Mouse (Mus musculus): ENCODE measurements around the gene Casp3.
A peak's percentile ranks its signal among the peaks of the same experiment; 100 is the strongest.

The Casp3 gene

GRCm38 (mm10) chr8:46611557-46611956 is 5.5 kb upstream of the Casp3 start:
- no peak for DNase-seq

GRCm38 (mm10) chr8:46612913-46613312 is 4.2 kb upstream of the Casp3 start:
- no peak for DNase-seq

DNA sequence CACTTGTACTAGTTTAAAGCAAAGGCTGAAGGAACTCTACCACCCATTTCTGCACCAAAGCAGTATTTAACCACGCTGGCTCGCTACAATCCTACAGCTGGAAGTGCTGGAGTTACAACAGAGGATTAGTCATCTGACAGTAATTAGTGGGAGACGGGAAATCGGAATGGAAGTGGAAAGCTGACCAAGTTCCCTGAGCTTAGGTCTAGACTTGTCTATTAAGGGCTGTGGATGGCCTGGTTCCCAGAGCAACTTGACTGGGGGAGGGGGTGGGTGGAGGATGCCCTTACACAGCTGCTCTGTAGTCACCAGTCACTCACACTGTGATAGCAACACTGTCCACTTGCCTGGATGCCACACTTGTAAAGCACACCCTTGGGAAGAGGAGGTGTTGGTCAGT is 3.7 kb upstream of the Casp3 start:
- no peak for DNase-seq

- DNase-seq = no peak
These were observed 1.2 kb upstream of the Casp3 start for GRCm38 (mm10) chr8:46615936-46616335.

- peak; percentile 23 for DNase-seq
These were observed 864 bp downstream of the Casp3 start for GRCm38 (mm10) chr8:46617690-46618620.

DNA sequence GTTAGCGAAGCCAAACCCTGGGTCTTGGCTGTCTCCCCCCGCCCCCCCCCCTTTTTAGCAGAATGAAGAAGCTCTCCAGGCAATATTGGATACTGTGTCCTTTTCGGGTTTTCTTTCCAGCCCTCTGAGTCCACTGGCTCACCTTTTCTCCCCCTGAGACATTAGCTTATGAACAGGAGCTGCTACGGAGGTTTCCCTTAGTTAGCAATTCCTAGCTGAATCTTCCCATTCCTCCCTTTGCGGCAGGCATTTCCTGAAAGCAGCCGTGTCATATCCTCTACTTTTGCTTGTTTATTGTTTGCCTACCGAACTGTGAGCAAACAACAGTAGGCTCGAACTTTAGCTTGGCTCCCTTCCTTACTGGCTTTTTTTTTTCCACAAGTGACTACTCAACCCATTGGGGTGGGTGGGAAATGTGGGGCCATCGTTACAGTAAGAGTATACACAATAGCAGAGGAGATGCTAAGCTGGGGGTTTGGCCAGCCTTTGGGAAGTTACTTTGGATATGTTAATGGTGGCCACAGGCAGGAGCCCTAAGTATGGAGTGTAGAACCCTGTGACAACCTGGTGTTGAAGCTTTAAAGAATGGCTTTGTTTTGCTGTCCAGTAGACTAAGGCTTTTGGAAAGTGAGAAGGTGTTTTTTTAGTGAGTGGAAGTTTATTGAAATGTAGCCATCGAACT is 1.7 kb downstream of the Casp3 start:
- no peak for DNase-seq

DNA sequence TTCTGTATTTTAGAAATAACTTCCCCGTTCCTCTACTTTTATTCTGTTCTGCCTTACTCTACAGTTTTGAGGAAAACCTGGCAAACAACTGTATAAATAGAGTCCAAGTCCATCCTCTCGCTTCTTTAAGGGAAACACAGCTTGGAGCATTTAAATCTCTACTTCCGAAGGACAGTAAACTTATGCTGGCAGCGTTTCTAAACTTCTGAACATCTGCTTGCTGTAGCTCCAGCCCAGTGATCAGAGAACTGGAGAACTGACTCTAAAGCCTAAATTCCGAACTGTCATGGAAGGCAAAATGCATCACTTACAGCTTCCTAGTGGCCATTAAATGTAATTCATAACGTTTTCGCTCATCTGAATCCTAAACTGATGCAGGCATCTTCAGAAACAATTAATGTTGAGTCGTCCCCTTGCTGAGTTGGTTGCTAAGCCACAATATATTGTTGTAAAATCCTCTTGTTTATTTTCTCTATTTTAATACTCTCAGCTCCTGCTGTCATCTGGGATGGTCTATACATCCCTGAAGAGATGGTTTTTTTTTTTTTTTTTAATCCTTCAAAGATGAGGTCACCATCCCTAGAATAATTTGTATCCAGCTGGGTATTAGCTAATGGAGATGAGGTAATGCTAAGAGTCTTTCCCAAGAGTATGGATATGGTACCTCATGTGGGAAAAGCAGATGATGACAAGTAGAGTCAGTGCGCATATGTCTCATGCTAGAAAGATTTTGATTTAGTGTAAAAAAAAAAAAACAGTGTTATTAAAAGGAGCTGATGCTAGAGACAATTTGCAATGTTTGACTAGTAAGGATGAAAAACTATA is 5.6 kb downstream of the Casp3 start:
- DNase-seq = no peak

DNA sequence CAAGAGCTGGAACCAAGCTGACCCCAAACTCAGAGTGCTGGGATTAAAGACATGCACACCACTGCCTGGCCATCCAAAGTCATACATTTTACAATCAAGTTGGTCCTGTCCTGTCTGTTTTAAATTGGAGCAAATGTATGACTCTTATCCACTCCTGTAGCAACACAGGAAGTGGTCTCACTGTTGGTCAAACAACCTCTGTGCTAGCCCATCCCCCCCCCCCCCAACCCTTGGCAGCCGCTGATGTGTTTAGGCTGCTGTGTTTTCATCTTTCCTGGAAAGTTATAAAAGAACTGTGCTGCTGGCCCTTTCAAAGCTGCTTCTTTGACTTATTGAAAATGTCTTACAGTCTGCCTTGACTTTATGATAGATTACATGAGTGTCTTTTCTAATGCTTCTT is 8.1 kb downstream of the Casp3 start:
- DNase-seq = no peak

DNA sequence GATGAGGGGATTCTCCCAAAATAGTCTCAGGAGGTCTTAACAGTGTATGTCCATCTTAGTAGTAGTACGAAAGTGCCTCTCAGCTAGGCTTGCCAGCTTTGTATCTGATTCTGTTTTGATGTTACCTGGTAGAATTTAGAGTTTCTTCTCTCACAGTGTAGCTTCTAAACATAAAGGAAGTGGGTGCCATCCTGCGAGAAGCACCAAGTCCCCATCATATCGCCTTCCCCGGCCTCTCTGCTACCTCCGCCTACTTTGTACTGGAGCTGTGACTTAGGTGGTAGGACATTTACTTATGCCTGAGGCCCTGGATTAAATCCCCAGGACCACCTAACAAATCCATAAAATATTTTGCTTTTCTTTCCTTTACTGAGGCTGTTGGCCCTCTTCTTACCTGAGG is 9.6 kb downstream of the Casp3 start:
- no peak for DNase-seq

DNA sequence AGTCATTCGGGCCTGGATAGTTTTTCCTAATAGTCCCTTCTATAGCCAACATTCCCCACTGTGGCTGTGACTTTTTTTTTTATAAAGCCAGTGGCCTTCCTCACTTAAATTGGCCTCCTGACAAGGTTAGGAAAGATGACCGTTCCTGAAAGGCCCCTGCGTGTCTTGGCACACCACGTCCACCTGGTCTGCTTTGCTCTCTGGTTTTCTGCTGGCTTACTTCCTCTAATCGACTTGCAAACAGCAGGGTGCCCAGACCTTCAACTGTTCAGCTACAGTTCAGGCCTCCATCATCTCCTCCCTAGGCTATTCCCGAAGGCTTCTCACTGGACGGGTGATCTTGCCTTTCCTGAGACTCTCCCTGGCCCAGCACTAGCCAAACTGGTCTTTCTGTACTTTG is 10.8 kb downstream of the Casp3 start:
- no peak for DNase-seq

GRCm38 (mm10) chr8:46628645-46629044 is 11.6 kb downstream of the Casp3 start:
- no peak for DNase-seq

GRCm38 (mm10) chr8:46630422-46630821 is 13.3 kb downstream of the Casp3 start:
- no peak for DNase-seq

- no peak for DNase-seq
These were observed 13.8 kb downstream of the Casp3 start for GRCm38 (mm10) chr8:46630932-46631331.

DNA sequence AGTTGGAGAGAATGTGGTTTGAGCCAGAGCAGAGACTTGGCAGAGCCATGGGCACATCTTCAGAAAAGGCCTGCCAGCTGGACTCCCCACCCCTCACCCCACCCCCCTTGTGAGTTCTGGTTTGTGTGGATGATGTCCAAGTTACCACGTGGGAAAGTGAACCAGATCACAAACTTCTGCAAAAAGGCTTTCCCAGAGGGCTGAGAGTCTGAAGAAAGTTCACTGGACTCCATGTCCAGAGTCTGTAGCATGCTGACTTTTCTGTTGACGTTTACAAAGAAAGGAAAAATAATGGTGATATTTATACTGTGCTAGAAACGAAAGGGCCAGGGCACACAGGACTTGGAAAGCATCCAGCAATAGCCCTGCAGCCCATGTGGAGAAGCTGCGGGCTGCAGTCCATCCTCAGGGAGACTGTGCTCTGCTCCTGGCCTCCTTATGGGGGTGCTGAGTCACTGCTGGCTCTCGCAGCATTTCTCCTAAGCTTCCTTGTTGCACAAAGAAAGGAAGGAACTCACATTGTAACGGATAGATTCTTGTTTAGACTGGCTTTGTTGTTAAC is 22.0 kb downstream of the Casp3 start:
- DNase-seq = peak; percentile 62

- peak; percentile 15 for DNase-seq
These were observed 22.8 kb downstream of the Casp3 start for GRCm38 (mm10) chr8:46639852-46640251.

GRCm38 (mm10) chr8:46641272-46641671 is 24.2 kb downstream of the Casp3 start:
- no peak for DNase-seq

DNA sequence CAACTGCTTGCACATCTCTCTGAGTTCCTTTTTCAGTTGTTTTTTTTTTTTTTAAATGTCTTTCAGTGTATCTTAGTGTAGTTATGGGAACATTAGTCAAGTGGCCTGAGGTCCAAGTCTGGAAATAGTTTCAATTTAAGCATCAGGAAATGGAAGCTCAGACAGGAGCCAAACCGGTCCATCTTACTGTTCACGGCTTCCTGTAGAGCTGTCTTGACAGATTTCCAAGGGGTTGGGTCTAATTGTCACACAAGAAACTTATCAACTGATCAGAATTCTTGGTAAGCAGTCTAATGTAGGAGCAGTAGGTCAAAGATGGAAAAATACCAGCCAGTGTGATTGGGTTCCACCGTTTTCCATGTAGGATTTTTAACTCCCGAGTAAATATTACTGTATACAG is 31.3 kb downstream of the Casp3 start:
- peak; percentile 63 for DNase-seq

DNA sequence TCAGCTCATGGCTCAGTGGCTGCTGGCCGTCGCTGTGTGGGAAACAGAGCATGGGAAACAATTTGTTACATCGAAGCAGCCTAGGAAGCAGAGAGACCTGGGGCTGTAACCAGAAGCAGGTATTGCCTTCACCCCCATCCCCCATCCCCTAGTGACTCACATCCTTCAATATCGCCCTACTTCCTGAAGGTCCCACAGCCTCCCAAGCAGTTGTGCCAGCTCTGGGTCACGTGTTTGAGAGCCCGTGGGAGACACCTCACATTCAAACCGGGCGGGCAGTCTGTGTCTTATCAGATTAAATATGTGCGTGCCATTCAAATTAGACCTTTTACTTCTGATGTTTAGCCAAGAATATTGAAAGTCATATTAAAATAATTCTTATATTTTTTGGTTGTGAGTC is 34.8 kb downstream of the Casp3 start:
- DNase-seq = peak; percentile 55

DNA sequence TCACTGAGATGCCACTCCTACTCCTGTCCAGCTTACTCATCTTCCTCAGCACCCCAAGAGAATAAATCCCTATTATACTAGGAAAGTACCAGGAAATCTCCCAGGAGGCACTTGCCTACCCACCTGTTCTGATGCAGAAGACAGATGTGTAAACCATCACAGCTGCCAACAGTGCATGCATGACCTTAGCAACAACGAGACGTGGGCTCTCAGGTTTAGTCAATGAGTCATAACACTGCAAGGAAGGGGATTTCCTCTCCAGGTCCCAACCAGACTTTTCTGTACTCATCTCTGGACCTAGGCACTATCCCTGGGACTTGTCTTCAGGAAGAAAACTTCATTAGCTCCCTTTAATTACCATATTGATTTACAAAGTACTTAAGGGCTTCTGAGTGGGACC is 38.8 kb downstream of the Casp3 start:
- no peak for DNase-seq

DNA sequence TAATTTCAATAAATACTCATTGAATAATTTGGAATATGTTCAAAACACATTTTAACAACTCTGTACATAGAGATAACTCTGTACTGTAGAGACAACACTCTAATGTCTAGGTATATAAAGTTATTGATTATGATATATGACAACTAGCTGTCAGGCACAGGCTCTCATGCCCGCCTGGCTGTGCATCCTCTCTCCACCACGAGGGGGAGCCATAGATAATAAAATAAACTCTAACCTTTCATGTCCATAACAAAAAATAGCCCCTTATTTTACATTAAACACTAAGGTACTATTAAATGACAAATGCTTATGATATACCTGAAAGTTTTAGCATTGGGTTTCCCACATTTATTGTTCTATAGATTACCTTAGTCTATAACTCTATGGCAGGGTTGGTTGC is 54.4 kb downstream of the Casp3 start:
- DNase-seq = peak; percentile 91

DNA sequence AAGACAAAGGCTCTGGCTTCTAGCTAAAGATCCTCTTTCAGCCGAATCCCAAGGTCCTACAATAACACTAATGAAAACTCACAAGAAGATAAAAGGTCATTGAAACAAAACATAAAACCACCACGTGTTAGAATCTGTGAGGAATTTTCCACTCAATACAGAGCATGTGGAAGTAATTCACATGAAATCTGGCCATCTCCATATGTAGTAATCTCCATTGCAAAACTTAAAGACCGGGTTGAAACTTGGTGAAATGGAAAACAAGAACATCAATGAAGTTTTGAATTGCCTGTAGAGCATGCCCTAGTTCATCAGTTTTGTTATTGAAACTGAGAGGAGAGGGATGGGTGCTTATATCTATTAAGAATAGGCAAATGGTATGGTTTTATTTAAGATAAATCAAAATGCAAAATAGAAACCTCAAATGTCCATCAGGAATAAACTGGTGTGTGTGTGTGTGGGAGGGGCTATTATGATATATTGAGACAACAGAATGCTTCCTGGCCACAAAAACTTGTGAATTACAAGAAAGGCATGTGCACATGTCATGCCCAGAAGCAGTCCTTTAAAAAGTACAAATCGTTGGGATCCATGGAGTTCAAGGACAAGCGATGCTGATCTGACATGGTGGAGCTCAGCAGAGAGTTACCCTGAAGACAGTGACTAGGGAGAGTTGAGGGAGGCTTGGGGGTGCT is 63.7 kb downstream of the Casp3 start:
- DNase-seq = no peak

DNA sequence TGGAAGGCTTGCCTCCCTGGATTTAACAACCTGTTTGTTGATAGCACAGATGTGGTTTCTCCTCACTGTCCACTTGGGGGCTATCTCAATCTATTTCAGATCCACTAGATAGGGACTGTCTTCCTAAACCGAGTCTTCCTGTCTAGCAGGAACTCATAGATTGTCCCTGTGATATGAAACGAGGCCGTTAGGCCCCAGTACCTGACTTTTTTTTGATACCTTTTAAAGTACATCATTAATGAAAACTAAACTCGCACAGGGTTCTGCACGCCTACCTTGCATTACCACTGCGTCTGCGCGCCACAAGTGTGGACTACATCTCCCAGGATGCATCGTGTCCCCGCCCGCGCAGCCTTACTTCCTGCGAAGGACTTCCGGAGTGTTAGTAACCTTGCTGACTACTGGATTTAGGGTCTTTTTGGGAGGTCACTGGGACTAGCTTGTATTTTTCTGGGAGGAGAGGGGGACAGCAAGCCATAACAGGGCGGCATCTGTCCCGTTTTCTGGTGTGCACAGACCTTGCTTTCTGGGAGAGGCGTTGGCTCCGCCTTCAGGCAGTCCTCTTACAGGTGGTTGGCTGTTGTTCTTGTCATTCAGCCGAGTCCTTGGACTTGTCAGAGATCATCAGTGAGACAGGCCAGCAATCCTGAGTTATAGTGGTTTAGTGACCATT is 69.7 kb downstream of the Casp3 start:
- DNase-seq = peak; percentile 97
